Mouse (Mus musculus) adrenal gland, adult 18-20 months (tissue): ENCODE results near the gene Atf7. TPM values are rescaled to one million over a fixed set of nuclear protein-coding genes. Genes with fewer than 3 reads are reported as not detected.
"Not testable (repeated sequence)": the region's sequence is repeated elsewhere in the genome, so short reads cannot be mapped to it uniquely, and the experiment has no call there.

Experiments
- DNase-seq, 2 experiments: peaks; one replicate each; pipeline ENCODE4 v3.0.0; 2021 to 2022; ENCODE audit warnings: low spot score in 2 of 2
- long read RNA-seq, 2 experiments: library from polyadenylated mRNA; stranded (forward); transcript quantifications; one replicate each; pipeline ENCODE4 v2.0.0; 2021
- total RNA-seq, 2 experiments: library from RNA; stranded (reverse); gene quantifications; 1 replicate in 1 of 2; 2 replicates in 1 of 2; pipeline ENCODE4 v1.2.3; 2021

Gene Atf7
- total RNA-seq, result 10 to 100 TPM; 58.9 to 62.1 TPM
- long read RNA-seq, experiment 1, full-length matches to known transcripts, result 4 of 4 reads
- long read RNA-seq, experiment 1, partial matches to known transcripts, result 0 of 4 reads
- long read RNA-seq, experiment 1, other reads (novel, unspliced or antisense), result 0 of 4 reads
- long read RNA-seq, experiment 2, partial matches to known transcripts, result 1 of 5 reads
- long read RNA-seq, experiment 2, other reads (novel, unspliced or antisense), result 1 of 5 reads

GRCm38 (mm10) chr15:102624970-102625686 lies at the start of gene Atf7, which contains the start of gene Gm28047:
Atf7 (minus strand) TSS chr15:102625464.
Gm28047 (minus strand) TSS chr15:102625067.
- DNase-seq, result peak; percentile 99

DNA sequence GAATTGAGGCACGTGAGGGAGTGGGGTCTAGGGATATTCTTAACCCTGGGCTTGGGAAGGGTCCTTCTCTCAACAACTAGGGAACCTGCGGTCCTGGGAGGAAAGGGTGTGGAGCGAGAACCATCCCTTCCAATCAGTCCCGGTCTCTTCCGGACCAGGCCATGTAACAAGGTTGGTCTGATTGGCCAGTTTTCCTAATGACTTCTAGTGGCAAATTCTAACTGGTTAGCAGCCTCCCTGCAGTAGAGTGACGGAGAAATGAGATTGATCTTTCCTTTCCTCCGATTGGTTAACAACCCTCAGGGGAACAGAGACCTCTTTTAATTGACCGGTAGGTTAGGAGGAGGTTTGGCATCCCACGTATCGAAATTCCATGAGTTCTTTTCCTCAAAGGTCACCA lies 48.3 kb upstream of the Atf7 start:
- peak in 1 of 2 experiments; percentile 15 for DNase-seq

DNA sequence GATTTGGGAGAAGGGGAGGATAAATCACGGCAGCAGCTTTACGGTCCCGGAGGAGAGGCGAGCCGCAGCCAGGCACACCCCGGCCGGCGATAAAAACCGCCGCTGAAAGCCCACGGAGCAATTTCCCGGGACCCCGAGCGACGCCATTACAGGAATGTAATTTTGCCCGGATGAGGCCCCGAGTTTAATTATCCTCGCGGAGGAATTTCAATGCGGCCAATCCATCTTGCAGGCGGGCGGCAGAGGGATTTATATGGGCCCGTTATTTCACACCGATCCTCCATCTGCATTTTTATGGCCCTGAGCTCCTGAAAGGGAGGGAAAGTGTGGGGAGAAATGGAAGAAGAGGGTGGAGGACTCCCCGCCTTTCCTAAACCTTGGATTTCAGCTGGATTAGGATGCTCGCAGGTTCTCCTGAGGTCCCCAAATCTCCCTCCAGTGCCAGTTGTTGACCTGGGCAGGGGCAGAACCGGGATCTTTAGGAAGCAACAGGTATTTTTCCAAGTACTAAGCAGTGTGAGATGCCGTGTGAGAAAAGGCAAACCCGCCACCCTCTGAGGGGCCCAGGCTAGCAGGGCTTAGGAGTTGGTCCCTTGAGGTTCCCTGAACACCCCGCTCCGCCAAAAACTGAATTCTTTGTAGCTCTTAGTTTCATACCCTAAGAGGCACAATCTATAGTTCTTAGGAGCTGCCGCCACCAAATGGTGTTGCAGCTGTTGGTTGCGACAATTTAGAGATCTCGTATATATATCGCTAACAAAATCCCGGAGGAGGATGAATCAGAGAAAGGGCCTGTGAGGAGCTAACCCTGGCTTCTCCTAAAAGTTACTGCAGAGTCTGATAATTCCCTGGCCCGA lies 47.2 kb upstream of the Atf7 start, which contains the start of gene Atp5g2:
TSS of gene Atp5g2 (minus strand) at position 138 of the 857 bp plus-strand sequence.
- peak; percentile 46 to 47 for DNase-seq

GRCm38 (mm10) chr15:102671721-102672214 lies 46.5 kb upstream of the Atf7 start:
- DNase-seq, result peak; percentile 84 to 86

GRCm38 (mm10) chr15:102670767-102671575 lies 45.7 kb upstream of the Atf7 start:
- DNase-seq, result peak; percentile 93 to 94

- peak in 1 of 2 experiments; percentile 18 for DNase-seq
Observed at GRCm38 (mm10) chr15:102670281-102670680, 45.0 kb upstream of the Atf7 start.

DNA sequence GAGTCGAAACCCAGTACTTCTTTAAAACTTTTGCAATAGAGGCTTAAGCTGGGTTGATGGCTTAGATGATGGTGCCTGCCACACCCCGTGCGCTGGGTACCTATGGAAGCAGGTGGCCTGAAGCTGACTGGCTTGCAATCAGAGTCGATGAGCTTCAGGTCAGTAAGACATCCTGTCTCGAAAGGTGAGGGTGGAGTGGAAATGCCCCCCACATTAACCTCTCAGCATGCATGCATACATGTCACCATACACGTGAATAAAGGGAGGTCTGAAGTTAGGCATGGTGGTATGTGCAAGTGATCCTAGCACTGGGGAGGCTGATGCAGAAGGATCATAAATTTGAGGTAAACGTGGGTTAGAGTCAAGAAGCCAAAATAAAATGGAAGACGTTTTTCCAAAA lies 44.3 kb upstream of the Atf7 start:
- no peak for DNase-seq

GRCm38 (mm10) chr15:102665494-102665893 lies 40.2 kb upstream of the Atf7 start:
- DNase-seq, result peak; percentile 24 to 56

- DNase-seq, result no peak
Observed at GRCm38 (mm10) chr15:102663825-102664224, 38.6 kb upstream of the Atf7 start.

DNA sequence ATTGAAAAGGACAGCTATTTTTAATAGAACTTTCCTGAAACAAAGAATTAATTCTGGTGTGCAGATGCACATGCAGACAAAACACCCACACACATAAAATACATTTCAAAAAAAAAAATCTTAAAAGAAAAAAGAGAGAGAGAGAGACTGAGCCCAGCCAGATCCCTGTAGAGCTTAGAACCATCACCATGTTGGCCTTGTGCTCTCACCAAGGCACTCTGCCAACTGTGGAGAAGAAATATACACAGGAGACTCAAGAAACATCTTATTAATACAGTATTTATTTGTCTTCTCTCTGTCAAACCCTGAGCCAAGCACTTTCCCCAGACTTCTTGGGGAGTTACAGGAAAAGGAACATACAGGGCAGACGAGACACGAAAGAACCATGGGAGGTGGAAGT lies 37.3 kb upstream of the Atf7 start:
- DNase-seq, result not testable (repeated sequence)

DNA sequence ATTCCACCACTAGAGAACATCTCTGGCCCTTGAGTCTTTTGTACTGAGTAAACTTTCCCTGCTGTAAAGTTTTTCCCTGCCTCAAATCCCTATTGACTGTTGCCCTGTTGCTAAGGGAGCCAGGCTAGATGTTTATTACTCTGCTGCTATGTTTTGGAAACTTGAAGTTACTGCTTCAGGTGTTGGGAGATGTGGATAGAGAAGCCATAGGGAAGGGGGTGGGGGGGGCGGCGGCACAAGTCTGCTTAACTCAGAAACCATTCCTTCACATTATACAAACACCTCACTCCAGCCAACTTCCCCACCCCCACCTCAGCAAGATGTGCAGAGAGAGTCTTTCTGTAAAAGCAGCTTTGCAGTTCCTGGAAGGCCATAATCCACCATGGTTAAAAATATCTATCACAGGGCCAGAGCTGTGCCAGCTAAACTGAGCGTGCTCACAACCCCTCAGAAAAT lies 32.7 kb upstream of the Atf7 start:
- DNase-seq, result no peak

DNA sequence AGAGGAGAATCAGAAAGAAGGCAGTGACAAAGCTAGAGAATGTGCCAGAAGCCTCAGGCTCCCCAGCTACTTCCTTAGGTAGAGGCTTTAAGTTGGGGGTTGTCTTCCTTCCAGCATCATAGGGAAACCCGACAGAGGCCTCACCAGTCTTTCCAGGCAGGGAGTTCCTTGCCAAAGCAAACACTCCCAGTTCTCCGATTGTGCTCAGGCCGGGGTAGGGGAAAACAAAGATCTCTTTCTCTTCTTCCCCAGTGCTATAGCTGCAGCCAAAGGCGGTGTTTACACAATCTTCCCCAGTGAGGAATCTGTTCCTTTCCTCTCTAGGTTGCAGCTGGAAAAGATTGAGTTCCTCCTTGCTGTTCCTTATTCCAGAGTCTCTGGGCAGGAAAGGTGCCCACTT lies 31.4 kb upstream of the Atf7 start:
- no peak for DNase-seq

DNA sequence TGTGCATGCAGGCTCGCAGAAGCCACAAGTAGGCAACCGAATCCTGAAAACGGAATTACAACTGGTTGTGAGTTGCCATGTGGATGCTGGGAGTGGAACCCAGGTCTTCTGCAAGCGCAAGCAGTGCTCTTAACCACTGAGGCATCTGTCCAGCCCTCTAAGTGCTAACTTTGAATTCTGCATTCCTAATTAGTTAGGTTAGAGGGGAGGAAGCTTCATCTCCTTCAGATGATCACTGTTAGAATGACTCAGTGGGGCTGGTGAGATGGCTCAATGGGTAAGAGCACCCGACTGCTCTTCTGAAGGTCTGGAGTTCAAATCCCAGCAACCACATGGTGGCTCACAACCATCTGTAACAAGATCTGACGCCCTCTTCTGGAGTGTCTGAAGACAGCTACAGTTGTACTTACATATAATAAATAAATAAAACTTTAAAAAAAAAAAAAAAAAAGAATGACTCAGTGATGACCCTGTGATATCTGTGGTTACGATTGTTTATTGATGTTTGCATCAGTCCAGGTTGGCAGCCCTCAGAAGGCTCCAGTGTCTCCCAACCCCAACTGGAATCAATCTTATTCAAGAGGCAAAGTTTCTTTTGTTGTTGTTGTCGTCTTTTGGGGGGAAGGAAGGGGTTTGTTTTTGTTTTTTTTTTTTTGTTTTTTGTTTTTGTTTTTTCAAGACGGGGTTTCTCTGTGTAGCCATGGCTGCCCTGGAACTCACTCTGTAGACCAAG lies 26.8 kb upstream of the Atf7 start:
- not testable (repeated sequence) for DNase-seq

DNA sequence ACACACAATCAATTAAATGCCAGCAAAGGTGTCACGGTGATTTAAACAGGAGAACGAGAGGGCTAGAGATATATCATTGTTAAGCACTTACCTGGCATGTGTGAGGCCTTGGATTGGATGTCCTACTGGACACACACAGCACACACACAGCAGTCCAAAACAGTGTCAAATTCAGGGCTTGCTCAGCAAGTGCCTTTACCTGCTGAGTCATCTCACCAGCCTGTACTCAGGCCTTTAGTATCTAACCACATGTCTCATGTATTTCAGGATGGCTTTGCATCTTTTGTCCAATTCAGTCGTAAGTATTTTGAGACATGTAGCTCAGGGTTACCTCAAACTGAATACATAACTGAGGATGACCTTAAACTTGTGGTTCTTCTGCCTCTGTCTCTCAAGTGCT lies 25.8 kb upstream of the Atf7 start:
- DNase-seq, result no peak

- no peak for DNase-seq
Observed at GRCm38 (mm10) chr15:102635817-102636216, 10.6 kb upstream of the Atf7 start.

GRCm38 (mm10) chr15:102634684-102635083 lies 9.4 kb upstream of the Atf7 start:
- DNase-seq, result no peak

DNA sequence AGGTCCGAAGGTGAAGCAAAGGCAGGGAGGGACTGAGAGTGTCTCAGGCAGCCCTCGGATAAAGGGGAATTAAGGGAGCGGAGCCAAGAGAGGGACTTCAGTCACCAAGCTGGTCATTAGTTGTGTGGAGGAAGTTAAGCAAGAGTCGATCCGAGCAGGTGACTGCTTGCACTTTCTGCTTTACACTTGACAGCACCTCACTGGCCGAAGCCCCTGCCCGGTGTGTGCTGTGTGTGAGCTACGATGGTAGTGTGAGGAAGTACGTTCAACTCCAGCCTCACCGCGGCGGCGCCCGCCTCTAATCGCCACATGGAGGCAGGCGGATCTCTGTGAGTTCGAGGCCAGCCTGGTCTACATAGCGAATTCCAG lies 407 bp upstream of the Atf7 start:
- DNase-seq, result peak in 1 of 2 experiments; percentile 43

GRCm38 (mm10) chr15:102624291-102624969 lies 834 bp downstream of the Atf7 start:
- DNase-seq, result peak in 1 of 2 experiments; percentile 24

- DNase-seq, result no peak
Observed at GRCm38 (mm10) chr15:102623121-102623520, 2.1 kb downstream of the Atf7 start.
